Mouse (Mus musculus): ENCODE measurements at regions not wholly inside any gene's neighbourhood (a gene's known extent, or its start where the extent isn't known, plus 50 kb on each side); places are given as distances from the start of the nearest gene placed in this dataset.

- peak; percentile 88 for ATAC-seq (ENCODE audit: low FRiP score, low TSS enrichment)
- TF ChIP-seq CTCF (IDR thresholded peaks at IDR 0.05; ENCODE audit: low read depth): no peak
- TF ChIP-seq EP300 (optimal IDR thresholded peaks at IDR 0.05): no peak
- Histone ChIP-seq H3K4me1 (replicated peaks; ENCODE audit: control insufficient read depth, insufficient read depth) (no peaks in the 10 kb centered on the region), H3K27me3 (ENCODE audit: control insufficient read depth, insufficient read depth, low read length) (no peaks in the 10 kb centered on the region), H3K36me3 (ENCODE audit: control insufficient read depth, insufficient read depth, low read length) (no peaks in the 10 kb centered on the region), H3K27ac (replicated peaks) (no peak overlapping the region), H3K4me3 (ENCODE audit: low read depth, low read length) (no peak overlapping the region), H3K9me3 (ENCODE audit: control insufficient read depth, low read length) (no peaks in the 10 kb centered on the region), H3K4me2 (replicated peaks; ENCODE audit: low read depth) (no peak overlapping the region), H3K9ac (ENCODE audit: low read length) (no peak overlapping the region)
- WGBS: 65% methylated on average over 6 of the region's 6 CpGs
- DNase-seq (ENCODE audit: low spot score): peak; percentile 56
These were observed 185.2 kb upstream of the Tpk1 start for GRCm38 (mm10) chr6:43851306-43851705.

GRCm38 (mm10) chr6:43838960-43839359 lies 172.9 kb upstream of the Tpk1 start:
- Histone ChIP-seq H3K9me3 (ENCODE audit: control insufficient read depth, low read length) (no peaks in the 10 kb centered on the region), H3K27me3 (ENCODE audit: control insufficient read depth, insufficient read depth, low read length) (no peaks in the 10 kb centered on the region), H3K9ac (ENCODE audit: low read length) (no peak overlapping the region), H3K4me2 (replicated peaks; ENCODE audit: low read depth) (no peak overlapping the region), H3K27ac (replicated peaks) (no peak overlapping the region), H3K4me1 (replicated peaks; ENCODE audit: control insufficient read depth, insufficient read depth) (no peaks in the 10 kb centered on the region), H3K4me3 (ENCODE audit: low read depth, low read length) (no peak overlapping the region), H3K36me3 (ENCODE audit: control insufficient read depth, insufficient read depth, low read length) (no peaks in the 10 kb centered on the region)
- peak; percentile 57; the same call in 1 of the 2 replicates for ATAC-seq (ENCODE audit: low FRiP score, low TSS enrichment)
- TF ChIP-seq EP300 (optimal IDR thresholded peaks at IDR 0.05) (no peak), CTCF (IDR thresholded peaks at IDR 0.05; ENCODE audit: low read depth) (no peak)
- DNase-seq (ENCODE audit: low spot score): peak; percentile 48
- WGBS: 42% methylated on average over 6 of the region's 6 CpGs

DNA sequence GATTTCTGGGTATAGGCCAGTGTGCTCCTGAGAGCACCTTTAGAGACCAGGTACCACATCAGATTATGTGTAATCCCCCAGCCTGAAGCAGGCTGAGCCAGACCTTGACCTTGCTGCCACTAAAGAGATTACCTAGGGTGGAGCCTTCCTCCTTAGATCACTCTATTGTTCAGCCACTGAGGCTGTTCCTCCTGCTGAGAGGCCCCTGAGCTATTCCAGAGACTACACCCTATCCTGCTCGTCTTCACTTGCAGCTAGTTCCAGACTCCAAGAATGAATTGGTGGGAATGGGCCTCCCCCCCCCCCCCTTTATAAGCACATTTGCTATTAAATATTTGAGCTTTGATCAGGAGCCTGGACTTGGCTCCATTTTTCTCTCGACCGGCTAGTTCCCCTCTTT lies 163.8 kb upstream of the Tpk1 start:
- no peaks in the 10 kb centered on the region for H3K27me3 ChIP-seq (ENCODE audit: control insufficient read depth, insufficient read depth, low read length)
- no peak overlapping the region for H3K4me3 ChIP-seq (ENCODE audit: low read depth, low read length)
- H3K27ac ChIP-seq (replicated peaks): no peak overlapping the region
- WGBS: 63% methylated on average over 3 of the region's 3 CpGs
- ATAC-seq (ENCODE audit: low FRiP score, low TSS enrichment) (no peak), DNase-seq (ENCODE audit: low spot score) (no peak)
- H3K4me1 ChIP-seq (replicated peaks; ENCODE audit: control insufficient read depth, insufficient read depth): no peaks in the 10 kb centered on the region
- no peaks in the 10 kb centered on the region for H3K36me3 ChIP-seq (ENCODE audit: control insufficient read depth, insufficient read depth, low read length)
- TF ChIP-seq EP300 (optimal IDR thresholded peaks at IDR 0.05) (no peak), CTCF (IDR thresholded peaks at IDR 0.05; ENCODE audit: low read depth) (no peak)
- no peak overlapping the region for H3K9ac ChIP-seq (ENCODE audit: low read length)
- H3K9me3 ChIP-seq (ENCODE audit: control insufficient read depth, low read length): no peaks in the 10 kb centered on the region
- H3K4me2 ChIP-seq (replicated peaks; ENCODE audit: low read depth): no peak overlapping the region

All from stomach, postnatal 0 days (tissue).